Mouse (Mus musculus) brain, embryonic 14.5 days (tissue): ENCODE measurements around the gene Galk2.

Source experiments
- CTCF ChIP-seq: fragments of 200-500 bp; IDR thresholded peaks from 2 replicates; pipeline ENCODE4 v1.5.1; 2012; ENCODE audit warnings: inconsistent platforms, mild to moderate bottlenecking, moderate library complexity, borderline replicate concordance; ENCODE audit not compliant: insufficient read depth, insufficient read length; ENCODE audit errors: extremely low read depth
- POLR2A ChIP-seq: fragments of 200-500 bp; IDR thresholded peaks from 2 replicates; pipeline ENCODE4 v1.6.1; 2012; ENCODE audit warnings: mild to moderate bottlenecking, inconsistent platforms, borderline replicate concordance; ENCODE audit not compliant: poor library complexity, insufficient read depth, insufficient read length, severe bottlenecking; ENCODE audit errors: extremely low read depth

DNA sequence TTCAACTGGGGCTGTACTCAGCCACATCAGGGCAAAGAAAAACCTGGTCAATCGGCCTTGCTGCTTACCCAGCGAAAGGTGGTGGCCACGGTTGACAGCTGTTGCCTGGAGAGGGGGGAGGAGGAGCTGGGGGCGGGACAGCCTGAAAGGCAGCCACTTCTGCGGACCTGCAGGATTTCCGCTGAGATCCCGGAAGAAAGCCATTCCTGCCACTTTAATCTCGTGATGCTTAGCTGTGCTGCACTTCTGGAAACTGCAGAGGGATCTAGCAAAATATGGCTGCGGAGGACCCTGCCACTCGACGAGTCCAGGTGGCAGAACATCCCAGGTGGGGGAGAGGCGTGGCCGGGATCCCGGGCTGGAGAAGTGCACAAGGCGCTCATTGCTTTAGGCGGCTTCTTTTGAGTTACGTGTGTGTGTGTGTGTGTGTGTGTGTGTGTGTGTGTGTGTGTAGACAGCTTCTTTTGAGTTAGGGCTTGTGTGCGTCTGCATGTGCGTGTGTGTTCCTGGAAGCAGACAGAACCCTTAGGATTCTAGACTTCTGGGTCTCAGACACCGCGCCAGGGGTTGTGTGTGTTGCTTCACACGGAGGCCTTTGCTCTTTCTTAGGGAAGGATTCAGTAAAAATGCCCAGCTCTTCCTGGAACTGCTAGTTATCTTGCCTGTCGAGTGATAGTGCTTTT, 7.3 kb downstream of the Galk2 start:
- TF ChIP-seq CTCF (no peak), POLR2A (no peak)
